Mouse (Mus musculus) frontal cortex, adult 2 months (tissue): ENCODE measurements at regions not wholly inside any gene's neighbourhood (a gene's known extent, or its start where the extent isn't known, plus 50 kb on each side); places are given as distances from the start of the nearest gene placed in this dataset.

Experiments
- DNase-seq, 2 experiments: peaks; one replicate each; pipeline ENCODE4 v3.0.0; 2022; ENCODE audit warnings: low spot score in 1 of 2; ENCODE audit errors: extremely low spot score in 1 of 2

DNA sequence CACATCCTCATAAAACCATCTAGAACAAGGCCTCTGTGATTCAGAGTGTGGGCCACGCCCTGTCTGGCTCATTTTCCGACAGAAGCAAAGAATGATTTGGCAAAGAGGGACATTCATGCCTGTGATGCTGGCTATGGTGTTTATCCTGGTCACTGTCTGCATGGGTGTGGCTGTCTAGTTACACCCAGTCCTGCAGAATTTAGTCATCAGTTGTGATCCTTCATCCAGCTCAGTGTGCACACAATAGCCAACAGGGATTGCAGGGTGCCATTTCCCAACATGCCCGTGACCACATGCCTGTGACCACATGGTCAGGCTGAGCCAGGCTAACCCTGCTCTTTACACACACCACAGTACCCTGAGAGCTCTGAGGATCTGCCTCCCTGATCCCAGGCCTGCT lies 208.8 kb upstream of the Cep162 start:
- DNase-seq = no peak

DNA sequence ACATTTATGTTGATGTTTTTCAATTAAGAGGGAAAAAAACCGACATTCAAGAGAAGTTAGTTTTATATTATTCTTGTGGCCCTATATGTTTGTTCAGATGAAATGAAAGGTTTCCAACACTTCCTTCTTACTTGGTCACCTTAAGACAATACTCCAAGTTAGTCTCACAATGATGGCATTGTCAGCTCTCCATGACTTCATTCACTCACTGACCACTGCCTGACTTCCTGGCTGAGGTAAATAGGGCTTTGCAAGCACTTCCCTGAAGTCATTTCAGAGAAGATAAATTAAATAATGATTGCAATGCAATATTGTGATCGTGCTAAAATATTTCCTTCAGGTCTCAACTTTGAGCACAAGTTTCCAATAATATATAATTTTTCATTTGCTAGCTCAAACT lies 197.9 kb upstream of the Cep162 start:
- DNase-seq = no peak

DNA sequence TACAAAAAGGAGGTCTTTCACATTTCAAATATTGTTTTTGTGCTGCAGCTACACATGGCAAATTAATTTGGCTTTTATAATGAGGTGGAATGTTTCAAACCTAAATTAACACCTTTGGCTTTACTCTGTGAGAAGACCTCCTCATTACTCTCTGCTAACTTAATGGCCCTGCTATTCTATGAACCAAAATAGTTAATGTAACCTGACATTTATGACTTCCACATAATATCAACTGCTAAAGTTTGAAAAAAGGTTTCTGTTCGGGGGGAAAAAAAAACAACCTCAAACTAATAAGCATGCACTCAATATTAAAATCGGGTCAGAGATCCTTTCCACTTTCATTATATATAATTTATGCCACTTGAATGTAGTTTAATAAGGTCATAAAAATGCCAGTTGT lies 197.2 kb upstream of the Cep162 start:
- DNase-seq = no peak

DNA sequence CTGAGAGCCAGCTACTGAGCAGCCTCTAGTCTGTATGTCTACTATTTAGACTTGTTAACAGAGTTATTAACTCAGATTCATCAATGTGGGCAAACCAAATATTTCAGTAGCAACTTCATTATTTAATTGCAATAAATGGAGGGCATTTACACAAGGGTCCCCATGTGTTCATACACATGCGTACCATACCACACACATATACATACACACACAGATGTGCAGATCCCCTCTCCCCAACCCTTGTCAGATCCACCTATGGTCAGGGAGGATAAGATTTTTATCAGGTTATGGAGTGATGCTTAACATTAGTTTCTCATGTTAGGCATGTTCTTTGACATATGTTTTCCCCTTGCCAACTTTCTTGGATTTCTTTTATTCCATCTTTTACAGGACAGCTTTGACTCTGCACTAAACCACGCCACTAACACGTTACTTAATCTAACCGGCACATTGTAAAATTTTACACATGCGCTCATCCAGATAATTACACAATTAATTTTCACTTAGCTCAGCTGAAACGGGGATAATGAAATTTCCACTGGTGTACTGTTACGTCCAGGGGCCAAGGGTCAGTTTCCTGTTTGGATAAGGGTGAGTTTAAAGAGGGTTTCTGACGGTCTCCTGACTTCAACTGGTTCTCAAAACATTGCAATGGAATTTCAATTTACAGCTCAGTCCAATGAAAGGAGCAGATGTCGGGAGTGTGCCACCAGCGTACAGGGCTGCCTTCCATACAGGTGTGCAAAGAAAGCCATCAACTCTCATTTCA lies 188.3 kb upstream of the Cep162 start:
- DNase-seq = no peak

DNA sequence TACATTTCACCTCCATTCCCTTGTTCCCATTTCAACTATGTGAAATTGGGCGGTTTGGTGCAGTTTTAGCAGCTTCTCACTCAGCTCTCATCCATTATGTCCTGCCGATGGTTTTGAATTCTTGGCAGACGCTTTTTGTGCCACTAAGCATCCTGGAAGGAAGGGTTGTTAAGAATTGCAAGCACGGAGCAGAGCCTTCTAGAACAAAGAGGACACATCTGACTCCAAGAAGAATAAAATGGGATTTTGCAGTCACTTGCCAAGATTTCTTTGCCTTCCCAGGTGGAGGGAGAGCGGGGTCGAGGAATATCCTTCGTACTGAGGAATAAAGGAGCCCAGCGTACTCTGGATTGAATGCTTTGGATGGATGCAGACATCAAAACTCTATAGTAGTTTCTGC lies 176.7 kb upstream of the Cep162 start:
- no peak for DNase-seq

DNA sequence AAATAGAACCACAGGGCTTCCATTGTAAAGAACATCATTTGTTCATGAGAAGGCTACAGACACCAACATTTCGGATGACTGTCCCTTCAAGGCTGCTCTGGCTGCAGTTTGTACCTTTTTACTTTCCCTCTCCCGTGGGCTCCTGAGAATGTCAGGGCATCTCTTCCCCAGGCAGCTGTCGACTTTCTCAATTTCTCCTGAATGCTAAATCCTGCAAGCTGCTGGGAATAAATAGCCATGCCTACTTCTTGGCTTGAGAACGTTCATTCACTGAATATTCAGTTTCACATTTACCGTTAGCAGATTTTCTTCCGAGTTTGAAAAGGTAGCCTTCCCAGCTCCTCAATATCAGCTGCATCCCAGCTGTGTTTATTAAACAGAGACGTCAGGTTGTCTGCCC lies 176.2 kb upstream of the Cep162 start:
- DNase-seq = no peak

DNA sequence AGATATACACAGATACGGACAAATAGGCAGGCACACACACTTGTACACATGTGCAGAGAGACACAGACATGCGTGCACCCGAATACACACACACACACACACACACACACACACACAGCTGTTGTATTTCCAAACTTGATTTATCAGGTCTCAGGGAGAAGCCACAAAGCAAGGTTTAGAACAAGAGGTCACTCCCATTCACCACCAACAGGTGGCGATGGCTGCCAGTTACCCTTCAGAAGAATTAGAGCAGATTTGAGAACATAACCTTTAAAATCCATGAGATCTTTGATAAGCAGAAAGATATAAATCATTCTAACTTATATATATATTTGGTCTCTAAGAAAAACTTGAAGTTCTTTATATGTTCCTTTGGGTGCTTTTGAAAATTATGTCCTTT lies 169.9 kb upstream of the Cep162 start:
- DNase-seq = peak in 1 of 2 experiments; percentile 57

DNA sequence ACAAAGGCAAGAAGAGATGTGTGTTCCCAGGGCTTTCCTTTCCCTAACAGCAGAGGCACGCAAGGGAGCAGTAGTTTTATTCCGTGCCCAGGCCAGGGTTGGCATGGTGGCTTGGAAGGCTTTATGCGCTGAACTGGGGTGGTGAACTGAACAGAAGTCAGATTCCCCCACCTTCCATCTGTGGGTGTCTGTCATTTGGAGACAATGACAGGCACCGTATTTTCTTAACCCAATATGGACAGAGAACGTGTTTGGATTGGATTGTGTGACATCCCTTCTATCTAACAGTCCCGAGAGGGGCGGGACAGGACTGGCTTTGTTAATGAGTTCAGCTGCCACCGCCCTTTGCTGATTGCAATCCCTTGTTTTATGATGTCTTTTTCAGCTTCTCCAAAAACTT lies 165.8 kb upstream of the Cep162 start:
- no peak for DNase-seq

DNA sequence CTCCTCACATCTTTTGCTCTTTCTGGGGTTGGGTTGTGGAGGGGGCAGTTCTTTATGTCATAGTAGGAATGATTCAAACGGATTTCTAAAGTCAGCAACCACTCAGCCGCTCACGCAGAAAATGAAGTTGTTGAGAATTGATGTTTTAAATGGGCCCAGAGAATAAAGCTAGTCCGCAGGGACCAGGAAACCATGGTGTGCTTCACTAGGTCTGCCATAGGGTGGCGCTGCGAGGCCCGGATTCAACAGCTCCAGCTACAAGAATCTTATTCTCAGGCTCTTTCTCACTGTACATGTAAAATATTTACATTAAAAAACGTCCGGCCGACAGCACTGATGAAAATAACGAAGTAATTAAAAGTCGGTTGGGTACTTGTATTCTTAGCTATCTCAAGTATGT lies 164.0 kb upstream of the Cep162 start:
- DNase-seq = peak; percentile 19 to 82

DNA sequence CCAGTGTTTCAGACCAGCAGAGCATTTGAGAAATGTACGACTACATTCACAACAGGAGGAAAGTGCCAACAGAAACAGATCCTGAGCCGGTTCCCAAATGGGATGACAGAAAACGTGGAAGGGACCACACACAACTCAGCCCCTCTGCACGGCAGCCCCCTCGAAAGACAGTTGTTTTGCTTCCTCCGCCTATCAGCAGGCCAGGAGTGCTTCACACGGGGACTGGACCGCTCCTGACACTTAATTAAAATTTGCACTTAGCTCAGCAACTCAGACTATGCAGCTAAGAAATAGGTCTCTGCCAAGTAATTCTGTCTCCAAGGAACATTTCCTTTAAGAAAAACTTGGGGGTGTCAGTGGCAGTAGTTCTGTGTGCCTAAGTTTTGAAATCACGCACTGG lies 157.6 kb upstream of the Cep162 start:
- no peak for DNase-seq

DNA sequence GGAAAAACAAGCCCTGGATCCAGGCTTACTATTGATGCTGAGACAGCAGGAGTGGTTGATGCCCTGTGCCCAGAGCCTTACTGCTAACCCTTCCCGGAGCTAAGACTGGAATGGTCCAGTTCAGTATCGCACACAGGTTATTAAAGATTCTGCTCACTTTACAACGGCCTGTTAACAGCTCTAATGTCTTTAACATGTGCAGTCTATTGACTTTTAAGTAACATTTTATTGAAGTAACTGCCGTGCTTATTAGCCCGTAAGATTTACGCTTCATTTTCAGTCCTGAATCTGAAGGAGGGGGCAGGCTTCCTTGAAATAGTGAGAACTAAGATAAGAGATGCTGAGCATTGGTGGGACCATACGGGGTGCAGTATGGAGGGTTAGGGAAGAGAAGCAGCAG lies 155.7 kb upstream of the Cep162 start:
- DNase-seq = no peak

DNA sequence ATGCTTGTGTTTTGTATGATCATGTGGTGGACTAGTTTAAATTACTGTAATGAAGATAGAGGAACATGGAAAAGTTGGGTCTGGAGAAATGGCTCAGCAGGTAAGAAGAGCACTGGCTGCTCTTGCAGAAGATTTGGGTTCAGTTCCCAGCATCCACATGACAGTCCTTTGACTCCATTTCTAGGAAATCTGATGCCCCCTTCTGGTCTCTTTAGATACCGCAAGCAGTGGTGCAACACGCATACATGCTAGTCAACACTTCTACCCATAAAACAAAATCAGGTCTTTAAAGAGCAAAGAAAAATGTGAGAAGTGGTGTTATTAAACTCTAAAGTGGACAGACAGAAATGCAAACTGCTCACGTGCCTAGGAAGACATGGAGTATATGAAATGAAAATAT lies 154.4 kb upstream of the Cep162 start:
- DNase-seq = no peak

DNA sequence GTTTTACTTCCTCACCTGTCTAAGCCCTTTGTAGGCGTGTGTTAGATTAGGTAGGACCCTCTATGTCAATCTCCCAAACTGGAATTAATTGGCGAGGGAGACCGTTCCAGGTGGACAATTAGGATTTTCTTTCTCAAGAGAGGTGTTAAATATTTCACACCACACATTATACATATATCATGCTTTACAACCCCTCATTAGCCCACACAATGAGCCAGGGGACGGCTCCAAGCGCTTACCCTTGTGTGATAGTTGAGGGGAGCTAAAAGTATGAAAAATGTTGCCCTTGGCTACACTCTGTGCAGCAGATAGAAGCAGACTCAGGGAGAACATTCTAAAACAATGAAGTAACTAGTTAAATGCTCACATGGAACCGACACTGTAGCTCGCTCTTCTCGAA lies 153.5 kb upstream of the Cep162 start:
- no peak for DNase-seq

DNA sequence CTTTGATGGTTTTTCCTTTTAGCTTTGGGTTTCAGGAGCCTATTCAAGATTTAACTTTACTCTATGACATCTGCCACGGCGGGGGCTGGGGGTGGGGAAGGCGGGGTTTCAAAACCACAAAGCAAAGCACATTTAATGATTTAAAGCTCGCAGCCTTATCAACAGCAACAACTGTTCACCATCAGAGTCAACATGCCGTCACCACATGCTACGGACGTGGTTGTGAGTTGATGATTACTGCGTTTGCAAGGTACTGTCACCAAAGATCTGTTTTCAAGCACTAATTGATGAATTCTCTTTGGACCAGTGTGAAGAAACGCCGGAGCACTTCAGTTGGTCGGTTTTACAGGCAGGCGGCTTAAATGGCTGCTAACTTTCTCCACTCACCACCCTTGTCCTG lies 151.1 kb upstream of the Cep162 start:
- DNase-seq = no peak

DNA sequence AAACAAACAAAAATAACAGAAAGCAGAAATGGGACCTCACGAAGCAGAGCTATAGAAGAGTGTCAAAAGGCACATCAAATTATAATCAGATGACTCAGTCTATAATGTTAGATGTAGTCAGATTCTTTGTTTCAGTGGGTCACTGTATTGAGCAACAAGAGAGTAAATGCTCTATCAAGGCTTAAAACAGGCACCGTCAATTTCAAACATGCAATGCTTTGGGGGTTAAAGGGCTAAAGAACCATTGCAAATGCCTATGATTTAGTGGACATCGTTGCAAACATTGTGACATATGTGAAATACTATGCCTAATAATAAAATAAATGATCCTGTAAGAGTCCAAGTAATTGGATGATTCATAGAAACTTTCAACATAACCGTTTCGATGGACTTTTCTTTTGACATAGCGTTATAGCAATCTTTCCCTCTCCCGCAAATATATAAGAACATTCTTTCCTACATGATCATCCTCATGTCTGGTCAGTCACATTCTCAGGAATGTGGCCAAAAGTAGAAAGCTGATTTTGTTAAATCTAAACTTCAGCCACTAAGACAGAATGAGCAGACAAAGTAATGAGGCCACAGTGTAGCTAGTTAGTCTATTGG lies 149.9 kb upstream of the Cep162 start:
- DNase-seq = no peak

DNA sequence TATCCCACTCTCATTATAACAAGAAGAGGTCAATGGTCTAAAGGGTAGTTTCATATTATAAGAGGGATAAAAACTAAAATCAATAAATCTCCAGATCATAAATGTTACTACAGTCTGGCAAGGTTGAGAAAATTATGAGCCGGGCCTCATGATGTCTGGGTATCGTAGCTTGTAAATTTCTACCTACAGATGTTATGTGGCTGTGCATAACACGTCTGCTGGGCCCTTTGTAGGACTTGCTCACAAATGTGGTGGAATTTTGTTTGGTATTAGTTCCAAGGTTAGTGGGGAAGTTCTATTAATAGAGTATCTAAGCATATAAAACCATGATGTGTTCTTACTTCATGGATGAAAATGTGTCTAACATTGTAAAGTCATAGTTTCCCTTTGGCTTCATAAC lies 146.7 kb upstream of the Cep162 start:
- DNase-seq = no peak

DNA sequence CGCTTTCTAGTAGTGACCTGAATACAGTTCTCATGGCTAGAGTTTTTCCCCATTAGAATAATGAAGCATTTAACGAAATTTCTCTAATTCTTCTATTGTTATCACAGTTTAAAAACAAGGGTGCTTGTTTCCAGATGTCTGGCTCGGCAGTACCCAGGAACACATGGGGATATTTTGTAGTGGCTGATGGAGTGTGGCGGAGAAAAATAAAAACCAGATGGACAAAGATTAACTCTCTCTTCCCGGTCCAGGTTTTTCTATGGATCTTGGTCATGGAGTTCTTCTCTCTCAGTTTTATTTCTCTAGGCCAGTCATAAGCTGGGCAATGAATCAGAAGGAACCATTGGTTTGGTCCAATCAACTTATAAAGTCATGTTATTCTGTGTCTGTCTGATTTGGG lies 132.2 kb upstream of the Cep162 start:
- no peak for DNase-seq

DNA sequence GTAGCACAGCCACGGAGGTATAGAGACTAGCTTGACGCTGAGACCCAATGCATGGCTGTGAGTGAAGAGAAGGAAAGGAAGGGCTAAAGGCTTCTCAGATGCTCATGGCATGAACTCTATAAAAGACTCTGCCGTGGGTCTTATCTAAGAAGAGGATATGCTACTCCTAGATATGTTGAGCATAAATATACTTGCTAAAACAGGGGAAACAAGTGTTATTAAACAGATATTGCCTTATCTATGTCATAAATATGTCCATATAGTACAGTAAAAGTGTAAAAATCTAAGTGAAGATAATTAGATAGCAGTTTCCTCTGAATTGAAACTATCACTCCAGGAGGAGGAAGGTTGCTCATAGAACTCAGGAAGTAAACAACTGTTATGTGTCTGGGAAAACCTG lies 128.2 kb upstream of the Cep162 start:
- no peak for DNase-seq

DNA sequence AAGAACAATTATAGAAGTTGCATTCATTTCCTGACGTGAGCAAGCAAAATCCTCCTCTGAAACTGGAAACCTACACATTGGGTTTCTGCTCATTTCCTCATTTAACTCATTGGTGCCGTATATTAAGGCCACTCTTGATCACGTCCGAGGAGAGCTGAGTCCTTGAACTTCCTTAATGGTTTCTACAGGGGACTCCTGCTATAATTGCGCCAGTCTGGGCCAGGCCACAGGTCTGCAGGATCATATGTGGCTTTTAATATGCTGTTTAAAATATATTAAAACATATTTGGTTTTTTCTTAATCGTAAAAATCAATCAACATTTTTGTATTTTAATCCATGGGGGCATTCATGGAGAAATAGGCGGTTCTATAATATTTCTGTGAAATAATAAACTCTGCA lies 122.6 kb upstream of the Cep162 start:
- no peak for DNase-seq

DNA sequence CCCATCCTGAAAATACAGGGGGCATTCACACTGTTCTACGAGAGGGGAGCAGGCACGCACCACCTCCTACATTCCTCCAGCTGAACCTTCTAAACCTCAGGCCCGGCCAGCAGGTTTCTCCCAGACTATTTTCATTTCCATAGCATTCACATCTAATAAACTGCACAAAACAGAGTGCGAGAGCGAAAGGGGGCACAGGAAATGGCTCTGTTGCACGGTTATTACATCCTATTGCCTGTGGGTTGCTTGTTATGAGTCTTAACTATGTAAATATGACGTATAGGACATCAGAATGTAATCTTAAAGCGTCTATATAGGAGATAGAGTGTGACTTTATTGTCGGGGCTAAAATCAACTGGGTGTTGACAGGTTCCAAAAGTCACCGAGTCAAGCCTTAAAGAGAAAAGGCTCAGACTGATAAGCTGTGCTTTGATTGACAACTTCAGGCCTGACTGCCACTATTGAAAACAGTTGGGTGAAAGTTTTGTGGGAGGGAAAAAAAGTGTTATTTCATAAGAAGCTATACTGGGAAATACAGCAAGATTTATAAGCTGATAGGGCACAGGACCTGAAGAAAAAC lies 121.5 kb upstream of the Cep162 start:
- DNase-seq = no peak

DNA sequence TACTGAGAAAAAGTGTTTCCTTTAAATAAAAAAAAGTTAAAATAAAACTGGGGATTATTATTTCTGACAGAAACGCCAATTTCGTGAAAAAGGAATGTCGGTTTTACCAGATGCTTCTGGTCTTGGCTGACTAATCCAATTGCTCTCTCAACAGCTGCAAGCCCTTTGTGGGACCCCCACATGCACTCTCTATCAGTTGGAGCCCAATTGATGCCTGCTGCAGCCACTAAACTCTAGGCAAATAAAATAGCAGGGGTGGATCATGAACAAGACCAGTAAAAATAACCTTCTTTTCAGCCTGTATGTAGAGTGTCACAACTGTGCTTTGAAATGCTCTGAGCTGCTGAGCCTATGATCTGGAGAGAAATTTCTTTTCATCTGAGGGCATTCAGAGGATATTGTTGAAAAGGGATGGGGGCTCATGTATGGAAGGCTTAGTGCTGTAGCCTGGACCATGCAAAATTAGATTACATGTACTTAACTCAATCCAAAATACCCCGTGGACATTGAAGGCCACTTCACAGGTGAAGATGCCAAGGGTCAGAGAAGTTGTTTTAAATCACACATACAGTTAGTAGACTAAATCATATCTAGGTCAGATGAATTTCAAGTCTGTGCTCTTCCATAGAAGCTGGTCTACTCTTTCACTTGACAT lies 117.0 kb upstream of the Cep162 start:
- DNase-seq = no peak

DNA sequence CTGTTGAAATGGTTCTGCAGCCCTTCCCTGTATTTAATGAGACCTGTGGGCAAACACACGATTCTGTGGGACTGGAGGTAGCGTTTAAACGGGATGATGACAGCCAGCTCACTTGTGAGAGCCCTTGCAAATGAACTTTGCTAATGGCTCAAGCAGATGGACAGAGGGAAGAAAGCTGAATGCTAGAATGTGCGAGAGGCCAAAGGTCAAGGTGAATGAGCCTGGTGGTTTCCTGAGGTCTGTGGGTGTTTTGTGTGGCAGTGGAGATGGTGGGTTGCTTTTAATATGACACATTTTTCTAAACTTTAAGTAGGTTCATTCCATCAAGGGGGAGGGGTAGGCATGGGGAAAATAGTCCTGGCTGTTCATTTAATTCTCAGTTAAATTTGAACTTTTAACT lies 113.7 kb upstream of the Cep162 start:
- no peak for DNase-seq
